Mouse (Mus musculus) kidney, adult 8-10 months (tissue): ENCODE data around the gene Mllt3.

Source experiments
- DNase-seq, 2 experiments: peaks; one replicate each; pipeline ENCODE4 v3.0.0; 2022

Mllt3 gene

DNA sequence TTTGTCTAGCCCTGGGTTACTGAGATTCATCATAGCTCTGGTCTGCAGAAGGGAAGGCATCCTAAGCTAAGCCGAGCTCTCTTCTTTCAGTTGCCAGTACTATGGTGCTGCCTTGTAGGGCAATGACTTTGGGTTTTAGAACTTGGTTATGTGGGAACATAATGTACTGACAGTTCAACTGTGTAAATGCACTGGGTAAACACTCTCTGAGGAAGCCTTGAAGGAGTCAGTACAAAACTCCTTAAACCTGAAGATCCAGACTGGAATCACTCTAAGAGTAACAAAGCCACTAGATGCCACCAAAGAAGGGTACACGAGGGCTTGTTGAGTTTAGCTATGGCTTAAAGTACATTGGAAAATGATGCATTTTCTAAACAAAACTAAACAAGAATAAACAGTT, 272.1 kb downstream of the Mllt3 start:
- no peak for DNase-seq

DNA sequence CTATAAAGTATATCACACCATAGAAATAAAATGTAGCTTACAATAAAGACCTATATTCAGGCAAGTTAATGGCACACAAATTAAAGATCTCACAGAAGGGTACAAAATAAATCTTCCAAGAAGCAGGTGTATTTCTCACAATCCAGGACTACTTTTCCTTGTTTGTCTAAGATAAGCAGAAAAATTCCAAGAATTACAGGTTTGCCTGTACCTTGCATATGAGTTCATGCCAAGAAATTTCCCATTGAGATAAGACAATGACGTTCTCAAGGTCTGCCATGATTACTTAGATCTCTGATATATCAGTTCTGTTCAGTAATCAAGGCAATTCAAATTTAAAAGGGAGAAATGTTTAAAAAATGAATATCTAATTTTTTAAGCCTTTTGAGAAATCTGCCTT, 272.9 kb downstream of the Mllt3 start:
- no peak for DNase-seq

DNA sequence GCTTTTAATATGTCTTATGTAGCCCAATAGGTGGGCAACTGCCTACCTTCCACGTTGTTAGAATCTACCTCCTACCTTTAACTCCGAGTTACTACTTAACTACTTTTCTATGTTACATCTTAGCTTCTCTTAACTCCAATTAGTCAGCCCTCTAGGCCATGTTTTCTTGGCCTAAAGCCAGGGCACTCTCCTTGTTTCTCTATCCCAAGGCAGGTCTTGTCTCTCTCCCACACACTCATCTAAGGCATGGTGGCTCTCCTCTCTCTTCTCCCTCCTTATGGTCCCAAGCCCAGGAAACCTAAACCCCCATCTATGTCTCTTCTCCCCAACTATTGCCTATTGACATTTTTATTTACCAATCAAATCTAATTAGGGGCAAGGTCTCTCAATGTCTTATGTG, 273.5 kb downstream of the Mllt3 start:
- no peak for DNase-seq

DNA sequence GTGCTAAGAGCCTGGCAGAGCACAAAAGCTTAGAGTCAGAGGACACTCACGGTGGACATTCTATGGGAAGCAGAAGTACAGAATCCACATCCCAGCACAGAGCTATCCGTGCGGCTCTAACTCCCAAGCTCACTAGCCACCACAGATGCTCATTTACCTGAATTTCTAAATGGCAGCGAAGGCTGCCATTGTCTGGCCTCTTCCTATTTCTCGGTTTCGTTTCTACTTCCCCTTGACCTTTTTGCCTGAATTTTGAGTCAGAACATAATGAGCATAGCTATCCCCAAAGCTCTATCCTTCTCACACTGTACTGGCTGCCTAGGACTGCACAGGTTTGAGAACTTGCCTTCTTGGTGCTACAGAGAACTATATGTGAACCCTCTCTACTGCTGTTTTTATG, 274.1 kb downstream of the Mllt3 start:
- no peak for DNase-seq

DNA sequence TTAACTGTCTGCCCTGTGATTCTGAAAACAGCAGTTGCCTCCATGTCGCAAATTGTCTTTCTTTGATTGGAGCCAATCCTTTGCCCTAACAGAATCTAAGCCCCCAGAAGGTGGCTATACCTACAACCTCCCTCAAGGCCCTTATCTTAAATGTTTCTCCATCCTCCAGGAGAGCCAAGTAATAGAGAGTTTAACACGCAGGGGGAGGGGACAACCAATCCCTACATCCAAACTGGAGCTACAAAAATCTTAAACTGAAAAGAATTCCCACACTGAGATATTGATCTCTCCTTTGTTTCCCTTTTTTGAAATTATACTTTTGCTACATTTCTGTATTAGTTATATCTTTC, 281.7 kb downstream of the Mllt3 start:
- no peak for DNase-seq

DNA sequence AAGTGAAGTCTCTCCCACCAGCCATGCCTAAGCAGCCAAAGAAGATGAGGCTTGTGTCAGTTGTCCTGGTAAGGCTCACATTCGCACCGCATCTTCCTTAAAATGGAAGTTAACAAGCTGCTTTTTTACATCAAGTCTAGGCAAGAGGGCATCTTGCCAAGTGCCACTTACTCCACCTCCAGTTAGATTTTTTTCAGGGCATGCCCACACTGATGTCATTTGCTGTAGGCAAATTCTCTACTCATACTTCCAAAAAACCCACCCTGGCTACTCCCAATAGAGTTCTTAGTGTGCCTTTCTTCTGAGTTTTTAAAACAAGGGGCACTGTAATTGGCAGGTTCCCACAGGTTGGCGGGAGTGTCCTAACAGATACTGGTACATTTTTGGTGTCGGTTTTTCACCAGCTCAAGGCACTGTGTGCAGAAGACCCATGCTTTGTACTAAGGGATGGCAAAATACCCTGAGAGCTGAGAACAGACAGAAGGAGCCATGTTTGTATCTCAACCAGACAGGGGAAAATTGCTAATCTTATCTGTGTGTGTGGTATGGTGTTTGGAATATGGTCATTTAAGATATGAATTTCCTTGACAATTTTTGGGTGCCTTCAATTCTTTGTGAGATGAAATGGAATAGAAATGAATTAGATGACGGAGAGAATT, 282.2 kb downstream of the Mllt3 start:
- no peak for DNase-seq

DNA sequence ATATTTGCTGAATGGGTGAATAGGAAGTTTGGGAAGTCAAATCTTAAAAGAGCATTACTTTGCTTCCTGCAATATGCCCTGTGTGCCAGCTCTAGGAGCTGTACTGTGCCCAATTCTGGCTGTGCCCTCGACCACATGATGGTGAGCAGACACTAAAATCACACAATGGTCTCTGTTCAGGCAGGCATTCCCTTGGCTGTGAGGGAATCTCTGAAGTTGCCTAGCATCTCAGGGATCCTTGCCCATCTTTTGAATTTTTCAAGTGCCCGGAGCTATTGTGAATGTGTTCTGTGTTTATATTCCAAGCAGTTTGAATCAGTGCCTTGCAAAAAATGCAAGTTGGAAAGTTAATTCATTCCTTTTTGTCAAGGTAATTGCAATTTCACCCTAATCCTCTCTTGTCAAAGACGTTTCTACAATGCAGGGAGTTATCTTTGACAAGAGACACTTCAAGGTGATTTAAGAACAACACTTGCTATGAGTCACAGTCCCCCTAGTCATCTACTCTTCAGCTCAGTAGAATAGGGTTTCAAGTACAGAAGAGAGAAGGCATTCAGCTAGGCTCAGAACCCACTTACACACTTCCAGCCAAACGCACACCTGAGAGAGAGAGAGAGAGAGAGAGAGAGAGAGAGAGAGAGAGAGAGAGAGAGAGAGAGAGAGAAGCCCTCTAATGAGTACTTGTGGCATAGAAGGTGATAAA, 283.5 kb downstream of the Mllt3 start:
- DNase-seq: no peak

DNA sequence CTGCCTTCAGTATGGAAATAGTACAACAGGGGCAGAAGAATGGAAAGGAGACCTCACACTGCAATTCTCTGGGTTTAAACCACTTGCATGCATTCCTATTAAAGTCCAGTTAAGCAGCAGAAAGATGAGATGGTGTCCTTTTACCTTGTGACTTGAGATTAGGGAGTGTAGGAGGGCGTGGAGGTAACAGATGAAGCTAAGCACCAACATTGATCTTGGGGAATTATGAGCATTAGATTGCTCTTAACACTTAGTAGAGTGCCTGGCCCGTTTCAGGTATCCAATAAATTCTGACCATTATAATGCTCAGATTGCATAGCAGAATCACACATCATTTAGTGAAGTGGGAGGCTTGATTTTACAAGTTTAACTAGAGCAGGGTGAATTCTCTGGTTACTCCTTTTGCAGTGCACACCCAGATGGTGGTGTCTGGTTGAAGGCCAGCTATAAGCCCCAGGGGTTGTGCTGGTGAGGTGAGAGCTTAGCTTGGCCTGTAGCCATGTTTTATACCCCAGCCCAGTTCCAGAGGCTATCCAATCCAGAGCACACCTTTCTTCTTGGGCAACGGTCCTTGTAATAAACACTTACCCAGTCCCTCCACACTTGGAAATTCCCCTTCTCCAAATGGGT, 288.0 kb downstream of the Mllt3 start:
- DNase-seq: no peak

DNA sequence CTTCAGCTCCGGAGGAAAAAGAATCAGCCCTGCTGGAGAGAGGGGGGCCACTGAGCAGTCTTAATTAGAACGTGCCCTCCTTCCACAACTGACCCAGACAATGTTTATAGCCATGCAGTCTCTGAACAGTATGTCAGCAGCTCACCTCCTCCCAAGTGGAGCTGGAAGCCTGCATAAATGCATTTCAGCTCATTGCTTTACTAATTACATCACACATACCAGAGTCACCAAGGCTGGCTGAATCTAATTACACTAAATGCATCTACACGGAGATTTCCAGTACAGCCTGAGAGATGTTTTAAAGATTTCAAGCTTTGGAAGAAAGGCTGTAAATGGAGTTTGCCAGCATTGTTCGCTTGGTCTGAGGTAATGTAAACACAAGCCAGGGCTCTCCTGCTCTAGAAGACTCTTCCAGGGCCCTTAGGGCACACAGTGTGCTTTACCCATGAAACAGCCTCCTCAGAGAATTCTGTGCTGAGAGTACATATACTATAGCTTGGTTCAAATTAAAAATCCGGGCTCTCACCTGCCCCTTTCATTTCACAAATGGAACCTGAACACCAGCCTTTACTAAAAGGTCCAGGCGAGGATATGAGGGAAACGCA, 293.5 kb downstream of the Mllt3 start:
- no peak for DNase-seq

DNA sequence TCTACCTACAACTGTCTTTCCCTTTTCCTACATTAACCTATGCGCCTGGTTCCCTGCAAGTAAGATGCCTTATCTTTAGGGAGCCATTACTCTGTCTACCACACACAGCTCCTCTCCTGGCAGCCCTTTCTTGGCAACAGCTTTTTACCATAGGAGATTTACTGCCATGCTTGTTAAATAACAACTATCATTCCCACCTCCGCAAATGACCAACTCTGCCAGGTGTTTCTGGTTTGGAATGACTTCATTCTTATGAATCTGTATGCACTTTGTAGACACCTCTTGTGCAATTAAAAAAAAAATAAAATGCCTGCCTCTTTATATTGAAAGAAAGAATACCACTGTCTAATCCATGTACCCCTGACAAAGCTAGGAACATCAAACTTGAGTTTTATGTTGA, 294.1 kb downstream of the Mllt3 start:
- DNase-seq: no peak

DNA sequence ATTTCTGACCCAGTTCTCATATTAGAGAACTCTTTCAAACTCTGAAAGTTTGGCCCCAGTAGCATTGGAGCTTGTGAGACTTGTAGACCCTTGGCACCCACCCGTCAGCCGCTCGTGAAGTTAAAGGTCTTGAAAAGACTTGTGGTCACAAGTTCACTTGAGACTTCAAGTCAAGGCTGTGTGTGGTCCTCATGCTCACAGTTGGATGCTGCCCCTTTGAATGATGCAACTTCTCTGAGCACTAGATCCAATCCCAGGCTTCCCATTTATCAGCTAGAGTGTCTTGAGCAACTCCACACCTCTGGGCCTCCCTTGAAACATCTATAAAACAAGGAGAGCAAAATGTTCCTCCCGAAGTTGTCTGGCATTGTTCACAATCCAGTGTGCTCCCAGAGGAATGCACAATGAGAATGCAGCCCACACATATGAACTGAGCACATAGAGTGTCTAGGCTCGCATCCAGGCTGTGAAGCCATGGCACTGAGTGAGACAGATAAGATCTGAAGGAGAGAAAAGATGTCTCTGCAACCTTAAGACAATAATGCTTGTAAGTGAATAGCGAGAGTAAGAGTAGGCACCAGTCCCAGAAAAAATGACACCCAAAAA, 295.9 kb downstream of the Mllt3 start:
- DNase-seq: no peak

DNA sequence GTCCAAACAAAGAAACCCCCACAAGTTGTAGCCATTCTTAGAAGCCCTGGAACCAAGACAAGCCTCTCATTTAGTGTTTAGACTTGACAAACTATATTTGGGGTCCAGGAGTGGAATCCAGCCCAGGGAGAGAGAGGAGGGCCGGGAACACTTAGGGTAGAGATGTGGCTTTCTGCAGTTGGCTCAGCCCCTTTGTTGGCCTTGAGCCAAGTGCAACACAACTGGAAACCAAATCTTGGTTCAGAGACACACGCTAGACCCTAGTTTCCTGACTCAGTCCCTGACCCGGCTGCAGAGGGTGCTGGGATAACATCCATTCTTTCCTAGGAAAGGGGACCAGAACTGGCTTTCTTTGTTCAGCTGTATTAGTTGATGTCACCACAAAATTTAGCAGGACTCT, 296.4 kb downstream of the Mllt3 start:
- DNase-seq: no peak

DNA sequence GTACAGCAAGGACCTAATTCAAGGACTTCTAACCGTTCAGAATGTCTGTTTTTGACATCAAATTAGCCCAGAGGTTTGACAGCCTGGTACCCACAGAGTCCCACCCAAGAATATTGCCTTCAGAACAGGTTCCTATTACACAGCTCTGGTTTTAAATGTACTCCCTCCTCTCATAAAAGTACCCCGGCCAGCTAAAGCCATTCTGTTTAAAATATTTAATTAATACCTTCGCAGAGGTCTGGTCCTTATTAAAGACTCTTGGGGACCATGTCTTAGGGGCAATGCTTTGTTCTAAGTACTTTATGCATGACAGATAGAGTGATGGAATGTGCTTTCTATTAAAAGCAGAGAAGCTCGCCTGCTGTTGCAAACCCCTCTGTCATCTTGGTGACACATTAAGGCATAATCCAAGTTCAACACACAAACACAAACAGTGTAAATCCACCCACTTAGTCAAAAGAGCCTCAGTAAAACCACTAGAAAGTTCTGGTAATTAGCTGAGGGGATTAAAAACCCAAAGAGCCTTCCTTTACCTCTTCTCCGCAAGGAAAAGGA, 302.0 kb downstream of the Mllt3 start:
- DNase-seq: no peak

DNA sequence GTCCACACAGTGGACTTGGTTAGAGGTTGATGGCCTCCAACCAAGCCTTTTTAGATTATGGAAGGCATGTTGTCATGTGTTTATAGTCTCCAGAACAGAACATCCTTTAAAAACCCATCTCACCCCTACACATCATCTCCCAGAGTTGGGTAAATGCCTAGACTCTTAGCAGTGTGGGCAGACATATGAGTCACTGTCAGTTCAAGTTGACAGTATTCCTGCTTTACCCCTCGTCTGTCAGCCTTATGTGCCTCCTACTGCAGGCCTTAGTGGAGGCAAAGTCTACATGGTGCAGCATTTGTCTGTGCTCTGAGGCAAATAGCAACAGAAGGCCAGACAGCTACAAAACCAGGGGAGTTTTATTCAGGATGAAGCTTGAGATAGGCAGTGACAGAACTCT, 304.6 kb downstream of the Mllt3 start:
- no peak for DNase-seq

DNA sequence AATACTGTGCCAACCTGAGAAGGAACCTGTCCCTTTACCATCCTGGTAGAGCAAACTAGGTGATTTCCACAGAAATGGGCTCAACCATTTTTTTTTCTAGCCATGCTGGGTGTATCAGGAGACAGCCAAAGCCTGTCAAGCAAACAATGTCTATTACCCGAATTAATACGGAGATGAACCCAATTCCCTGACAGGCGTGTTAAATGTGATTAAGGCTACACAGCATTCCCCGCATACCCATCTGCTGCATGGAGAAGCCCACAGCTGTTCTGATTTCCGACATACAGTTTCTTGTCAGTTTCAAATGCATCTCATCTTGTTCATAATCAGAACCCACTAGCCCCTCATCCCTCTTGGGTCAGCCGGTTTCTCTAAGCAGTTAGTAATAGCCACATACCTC, 309.7 kb downstream of the Mllt3 start:
- no peak for DNase-seq
